Mouse (Mus musculus): ENCODE data around the gene Zmym1. TPM values are rescaled to one million over a fixed set of nuclear protein-coding genes. Genes with fewer than 3 reads are reported as not detected.
A peak's percentile ranks its signal among the peaks of the same experiment; 100 is the strongest.
"Not testable (repeated sequence)": the region's sequence is repeated elsewhere in the genome, so short reads cannot be mapped to it uniquely, and the experiment has no call there.

The Zmym1 gene
- total RNA-seq, 1 experiment from 2014 or later, result 23.1 TPM

DNA sequence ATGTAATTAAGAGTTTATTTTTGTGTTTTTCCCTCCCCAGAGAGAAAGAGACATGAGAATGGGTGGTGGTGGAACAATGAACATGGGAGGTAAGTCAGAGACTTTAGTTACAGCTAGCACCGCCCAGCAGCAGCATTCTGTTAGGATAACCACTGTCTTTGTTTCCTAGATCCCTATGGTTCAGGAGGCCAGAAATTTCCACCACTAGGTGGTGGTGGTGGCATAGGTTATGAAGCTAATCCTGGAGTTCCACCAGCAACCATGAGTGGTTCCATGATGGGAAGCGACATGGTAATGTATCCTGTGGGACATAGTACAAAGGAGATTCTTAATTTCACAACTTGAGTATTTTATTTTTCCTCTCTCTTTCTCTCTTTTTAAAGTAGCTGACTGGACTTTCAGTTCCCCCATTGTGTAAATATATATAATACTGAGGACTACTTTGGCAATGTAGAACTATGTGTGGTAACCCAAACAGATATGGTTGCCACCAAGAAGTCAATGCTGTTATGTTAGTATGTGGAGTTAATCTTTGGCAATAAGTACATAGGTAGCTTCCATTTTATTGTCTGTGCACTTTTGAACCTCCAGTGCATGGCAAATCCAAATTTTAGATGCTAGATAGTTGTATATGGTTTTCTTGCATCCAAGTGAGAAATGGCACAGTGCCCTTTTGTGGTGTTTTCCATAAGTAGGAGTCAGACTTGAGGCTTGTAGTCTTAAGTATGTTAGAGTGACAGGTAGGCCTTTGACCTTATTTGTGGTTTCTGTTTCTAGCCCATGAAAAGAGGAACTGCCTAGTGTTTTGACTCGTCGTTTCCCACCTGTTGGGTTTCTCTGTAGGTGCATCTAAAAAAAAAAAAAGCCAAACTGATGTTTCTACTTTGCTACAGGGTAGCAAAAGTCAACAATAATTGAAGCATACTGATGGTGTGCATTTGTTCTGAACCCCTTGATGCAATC, 33.4 kb downstream of the Zmym1 start:
- ATAC-seq (replicated peaks; ENCODE audit: low read depth, poor library complexity, severe bottlenecking), result peak; percentile 57

DNA sequence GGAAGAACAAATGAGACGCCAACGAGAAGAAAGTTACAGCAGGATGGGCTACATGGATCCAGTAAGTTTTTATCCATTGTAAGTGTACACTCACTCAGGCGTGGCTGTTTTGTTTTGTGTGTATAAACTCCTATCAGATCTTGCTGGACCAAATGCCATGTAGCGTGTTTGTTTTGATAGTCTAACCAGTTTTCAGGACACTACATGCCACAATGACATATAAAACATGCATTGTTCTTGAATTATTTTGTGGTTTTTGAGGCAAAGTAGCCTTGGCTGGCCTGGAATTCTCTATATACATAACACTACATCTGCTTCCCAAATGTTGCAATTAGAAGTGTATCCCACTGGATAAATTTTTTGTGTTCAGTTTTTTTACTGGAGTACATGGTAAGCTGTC, 34.1 kb downstream of the Zmym1 start:
- no peak for ATAC-seq (replicated peaks; ENCODE audit: low read depth, poor library complexity, severe bottlenecking)

DNA sequence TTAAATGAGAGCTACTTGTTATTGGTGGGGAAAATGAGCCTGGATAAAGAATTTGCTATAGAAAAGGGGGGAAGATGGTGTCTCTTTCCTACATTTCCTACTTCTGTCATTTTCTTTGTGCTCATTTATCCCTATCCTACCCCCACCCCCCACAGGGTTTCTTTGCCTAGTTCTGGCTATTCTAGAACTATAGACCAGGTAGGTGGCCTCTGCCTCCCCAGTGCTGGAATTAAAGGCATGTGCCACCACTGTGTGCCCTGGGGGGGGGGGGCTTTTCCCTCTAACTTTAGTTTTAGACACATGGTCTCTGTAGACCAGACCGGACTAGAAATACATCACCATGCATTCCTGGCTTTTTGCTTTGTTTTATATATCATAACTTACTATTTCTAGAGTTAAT, 36.7 kb downstream of the Zmym1 start:
- no peak for ATAC-seq (replicated peaks; ENCODE audit: low read depth, poor library complexity, severe bottlenecking)

DNA sequence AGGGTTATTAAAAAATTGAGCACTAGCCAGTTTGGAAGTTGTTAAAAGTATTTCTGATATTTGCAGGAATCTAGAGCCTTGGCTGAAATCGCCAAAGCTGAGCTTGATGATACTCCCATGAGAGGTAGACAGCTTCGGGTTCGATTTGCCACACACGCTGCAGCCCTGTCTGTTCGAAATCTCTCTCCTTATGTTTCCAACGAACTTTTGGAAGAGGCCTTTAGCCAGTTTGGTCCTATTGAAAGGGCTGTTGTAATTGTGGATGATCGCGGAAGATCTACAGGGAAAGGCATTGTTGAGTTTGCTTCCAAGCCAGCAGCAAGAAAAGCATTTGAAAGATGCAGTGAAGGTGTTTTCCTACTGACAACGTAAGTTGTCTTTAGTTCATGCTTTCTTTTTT, 37.8 kb downstream of the Zmym1 start:
- ATAC-seq (replicated peaks; ENCODE audit: low read depth, poor library complexity, severe bottlenecking), result no peak

DNA sequence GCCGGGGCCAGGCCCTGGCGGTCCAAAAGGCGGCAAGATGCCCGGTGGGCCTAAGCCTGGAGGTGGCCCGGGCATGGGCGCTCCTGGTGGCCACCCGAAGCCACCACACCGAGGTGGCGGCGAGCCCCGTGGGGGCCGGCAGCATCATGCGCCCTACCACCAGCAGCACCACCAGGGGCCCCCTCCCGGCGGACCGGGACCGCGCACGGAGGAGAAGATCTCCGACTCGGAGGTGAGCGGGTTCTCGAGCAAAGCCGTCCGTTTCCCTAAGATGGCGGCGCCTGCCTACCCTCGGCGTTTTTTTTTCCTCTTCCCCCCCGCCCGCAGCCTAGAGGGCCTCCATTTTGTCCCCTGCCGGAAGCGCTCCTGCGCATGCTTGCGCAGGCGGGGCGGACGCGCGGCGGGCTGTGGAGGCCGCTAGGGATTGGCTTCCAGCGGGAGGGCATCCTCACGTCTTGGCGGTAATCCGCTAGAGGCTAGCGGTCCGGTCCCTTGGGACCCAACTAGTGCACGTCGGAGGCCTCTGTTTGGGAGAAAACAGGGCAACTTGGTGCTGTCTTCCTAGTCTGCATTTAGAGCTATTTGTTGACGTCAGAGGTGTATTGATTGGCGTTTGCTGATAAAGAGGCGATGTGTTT, 38.8 kb downstream of the Zmym1 start:
- peak; percentile 62 for ATAC-seq (replicated peaks; ENCODE audit: low read depth, poor library complexity, severe bottlenecking)

DNA sequence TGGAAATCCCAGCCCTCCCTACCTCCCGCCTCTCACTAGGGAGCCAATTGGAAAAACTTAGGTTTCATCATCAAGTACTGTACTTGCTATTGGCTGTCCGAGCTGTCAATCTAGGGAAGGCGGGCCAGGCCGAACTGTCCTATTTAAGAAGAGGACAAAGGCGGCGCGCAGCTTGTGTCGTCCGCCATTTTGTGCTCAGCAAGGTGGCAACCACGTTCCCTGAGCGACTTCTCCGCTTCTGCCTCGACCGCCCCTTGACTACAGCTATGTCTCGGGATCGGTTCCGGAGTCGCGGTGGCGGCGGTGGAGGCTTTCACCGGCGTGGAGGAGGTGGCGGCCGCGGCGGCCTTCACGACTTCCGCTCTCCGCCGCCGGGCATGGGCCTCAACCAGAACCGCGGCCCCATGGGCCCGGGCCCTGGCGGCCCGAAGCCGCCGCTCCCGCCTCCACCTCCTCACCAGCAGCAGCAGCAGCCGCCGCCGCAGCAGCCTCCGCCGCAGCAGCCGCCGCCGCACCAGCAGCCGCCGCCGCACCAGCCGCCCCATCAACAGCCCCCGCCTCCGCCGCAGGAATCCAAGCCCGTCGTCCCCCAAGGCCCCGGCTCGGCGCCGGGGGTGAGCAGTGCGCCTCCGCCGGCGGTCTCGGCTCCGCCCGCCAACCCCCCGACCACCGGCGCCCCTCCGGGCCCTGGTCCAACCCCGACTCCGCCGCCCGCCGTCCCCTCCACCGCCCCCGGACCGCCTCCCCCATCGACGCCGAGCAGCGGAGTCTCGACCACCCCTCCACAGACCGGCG, 39.6 kb downstream of the Zmym1 start, which contains the start of gene Sfpq:
Gene Sfpq, plus strand, starts transcription at position 174 of the 795 bp plus-strand sequence.
- ATAC-seq (replicated peaks; ENCODE audit: low read depth, poor library complexity, severe bottlenecking), result peak; percentile 91

DNA sequence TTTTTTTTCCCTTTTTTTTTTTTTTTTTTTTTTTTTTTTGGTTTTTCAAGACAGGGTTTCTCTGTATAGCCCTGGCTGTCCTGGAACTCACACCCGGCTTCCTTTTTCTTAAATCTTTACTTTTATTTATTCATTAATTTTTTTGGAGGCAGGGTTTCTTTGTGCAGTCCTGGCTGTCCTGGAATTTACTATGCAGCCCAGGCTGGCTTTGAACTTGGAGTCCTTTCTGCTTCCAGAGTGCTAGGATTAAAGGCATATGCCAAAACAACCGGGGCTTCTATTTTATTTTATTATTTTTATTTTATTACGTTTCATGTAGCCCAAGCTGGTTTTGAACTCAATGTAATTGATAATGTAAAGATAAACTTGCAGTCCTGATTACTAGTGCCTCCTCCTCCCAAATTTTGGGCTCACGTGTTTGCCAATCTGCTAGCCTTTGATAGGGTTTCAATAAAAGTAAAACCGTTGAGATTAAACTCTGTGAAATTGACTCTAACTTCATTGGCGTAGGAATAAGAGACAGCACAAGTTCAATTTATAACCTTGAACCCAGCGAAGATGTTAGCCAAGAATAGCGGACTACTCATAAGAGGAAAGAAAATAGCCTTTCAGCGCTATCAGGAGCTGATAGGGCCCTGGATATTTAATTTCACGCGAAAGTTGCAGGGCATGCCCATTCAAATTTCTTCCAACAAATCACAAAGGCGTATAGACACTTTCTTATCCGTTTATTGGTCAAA, 40.4 kb downstream of the Zmym1 start:
- ATAC-seq (replicated peaks; ENCODE audit: low read depth, poor library complexity, severe bottlenecking), result no peak

DNA sequence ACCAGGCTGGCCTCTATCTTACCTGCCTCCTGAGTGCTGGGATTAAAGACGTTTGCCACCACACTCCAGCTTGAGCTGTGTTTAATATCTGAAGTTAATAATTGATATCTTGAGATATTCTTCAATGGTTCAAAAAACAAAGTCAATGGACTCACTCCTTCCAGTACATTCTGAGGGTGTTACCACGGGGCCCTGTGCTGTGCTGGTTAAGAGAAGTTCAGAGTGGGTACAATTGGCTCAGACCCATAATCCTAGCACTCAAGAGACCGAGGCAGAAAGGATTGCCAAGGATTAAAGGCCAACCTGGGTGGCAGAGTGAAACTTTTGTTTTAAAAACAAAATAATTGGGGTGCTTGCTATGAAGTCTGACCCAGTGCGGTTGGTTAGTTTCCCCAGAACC, 44.6 kb downstream of the Zmym1 start:
- ATAC-seq (replicated peaks; ENCODE audit: low read depth, poor library complexity, severe bottlenecking), result no peak

DNA sequence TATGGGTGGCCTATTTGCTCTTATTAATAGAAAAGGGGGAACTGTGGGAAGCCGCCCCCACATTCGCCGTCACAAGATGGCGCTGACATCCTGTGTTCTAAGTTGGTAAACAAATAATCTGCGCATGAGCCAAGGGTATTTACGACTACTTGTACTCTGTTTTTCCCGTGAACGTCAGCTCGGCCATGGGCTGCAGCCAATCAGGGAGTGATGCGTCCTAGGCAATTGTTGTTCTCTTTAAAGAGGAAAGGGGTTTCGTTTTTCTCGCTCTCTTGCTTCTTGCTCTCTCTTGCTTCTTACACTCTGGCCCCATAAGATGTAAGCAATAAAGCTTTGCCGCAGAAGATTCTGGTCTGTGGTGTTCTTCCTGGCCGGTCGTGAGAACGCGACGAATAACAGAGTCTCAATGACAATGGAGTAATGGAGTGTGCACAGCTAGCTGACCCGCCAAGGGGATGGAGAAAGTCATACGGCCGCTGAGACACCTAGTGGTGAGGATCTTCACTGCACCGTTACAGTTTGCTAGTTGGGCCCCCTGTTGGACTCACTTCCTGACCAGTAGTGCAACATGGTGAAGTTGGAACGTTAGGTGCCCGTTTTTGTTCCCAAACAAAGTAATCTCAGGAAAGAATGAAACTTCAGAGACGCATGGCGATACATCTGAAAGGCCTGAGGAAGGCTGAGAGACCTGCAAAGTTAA, 45.5 kb downstream of the Zmym1 start:
- peak; percentile 100 for ATAC-seq (replicated peaks; ENCODE audit: low read depth, poor library complexity, severe bottlenecking)

DNA sequence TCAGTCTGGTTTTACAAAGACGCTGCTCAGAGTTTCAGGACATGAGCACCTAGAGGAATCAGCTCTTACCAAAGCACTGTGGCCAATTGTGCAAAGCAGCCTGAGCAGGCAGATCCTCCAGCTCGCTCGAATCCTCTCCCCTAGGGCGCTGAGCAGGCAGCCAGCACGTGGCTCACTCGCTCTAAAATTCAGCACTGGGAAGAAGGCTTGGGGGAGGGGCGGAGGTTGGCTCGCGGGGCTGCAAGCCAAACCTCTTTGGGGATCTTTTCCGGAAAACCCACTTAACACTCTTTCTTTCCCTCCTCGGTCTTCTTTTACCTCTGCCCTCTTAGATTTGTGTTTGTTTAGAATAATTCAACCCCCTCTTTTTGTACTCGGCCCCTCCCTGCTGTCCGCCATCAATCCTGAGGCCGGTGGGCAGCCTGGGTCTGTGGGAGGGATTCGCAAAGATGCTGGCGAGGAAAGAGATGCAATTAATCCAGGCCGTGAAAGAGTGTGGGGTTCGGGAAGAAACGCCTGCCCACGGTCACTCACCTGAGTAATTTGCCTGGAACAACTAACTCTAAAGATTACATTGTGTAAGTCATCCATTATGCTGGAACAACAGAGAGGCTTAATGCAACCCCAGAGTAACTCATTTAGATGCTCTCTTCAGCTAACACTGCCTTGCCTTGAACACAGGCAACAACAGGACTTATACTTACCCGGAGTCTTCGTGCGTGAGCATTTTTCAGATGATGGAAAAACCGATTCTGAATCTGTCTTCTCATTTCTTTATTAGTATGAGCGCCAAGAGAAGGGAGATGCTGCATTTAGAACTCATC, 55.6 kb downstream of the Zmym1 start:
- ATAC-seq (replicated peaks; ENCODE audit: low read depth, poor library complexity, severe bottlenecking), result peak; percentile 54; the same call in 1 of the 2 replicates

DNA sequence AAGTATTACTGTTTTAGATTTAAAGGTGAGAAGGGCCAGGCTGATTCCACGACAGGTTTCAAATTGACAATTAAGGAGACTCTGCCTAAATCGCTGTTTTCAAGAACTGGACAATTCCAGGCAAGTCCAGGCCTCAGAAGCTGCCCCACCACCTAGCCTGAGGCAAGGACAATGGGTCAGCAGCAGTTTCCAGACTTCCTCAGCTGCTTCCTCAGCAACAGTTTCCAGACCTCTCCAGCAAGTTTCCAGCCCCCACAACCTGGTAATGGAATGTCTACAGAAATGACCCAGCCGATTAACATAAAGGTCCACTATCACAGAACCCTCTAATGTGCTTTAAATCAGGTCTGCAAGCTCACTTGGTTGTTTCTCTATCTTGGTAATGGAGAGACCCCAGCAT, 56.6 kb downstream of the Zmym1 start:
- ATAC-seq (replicated peaks; ENCODE audit: low read depth, poor library complexity, severe bottlenecking), result no peak

DNA sequence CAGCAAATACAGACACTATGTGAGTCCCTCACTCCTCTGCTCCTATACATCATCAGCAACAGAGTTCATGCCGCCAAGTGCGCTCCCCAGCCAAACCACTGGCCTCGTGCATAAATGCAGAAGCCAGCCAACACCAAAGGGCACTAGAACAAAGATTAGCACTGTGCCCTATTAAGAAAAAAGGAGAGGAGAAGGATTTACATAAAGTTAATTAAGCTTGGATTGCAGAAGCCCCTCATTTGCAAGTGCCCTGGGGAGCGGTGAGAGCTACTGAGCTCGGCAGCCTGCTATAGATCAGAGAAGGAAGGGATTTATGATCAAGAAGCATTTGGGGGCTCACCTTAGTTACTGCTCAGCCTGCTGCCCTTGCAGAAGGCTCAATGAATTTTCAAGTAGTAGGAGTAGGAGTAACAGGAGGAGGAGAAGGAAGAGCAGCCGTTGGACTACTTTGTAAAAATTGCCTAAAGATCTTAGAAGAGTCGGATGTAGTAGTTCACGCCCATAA, 60.3 kb downstream of the Zmym1 start:
- no peak for ATAC-seq (replicated peaks; ENCODE audit: low read depth, poor library complexity, severe bottlenecking)

DNA sequence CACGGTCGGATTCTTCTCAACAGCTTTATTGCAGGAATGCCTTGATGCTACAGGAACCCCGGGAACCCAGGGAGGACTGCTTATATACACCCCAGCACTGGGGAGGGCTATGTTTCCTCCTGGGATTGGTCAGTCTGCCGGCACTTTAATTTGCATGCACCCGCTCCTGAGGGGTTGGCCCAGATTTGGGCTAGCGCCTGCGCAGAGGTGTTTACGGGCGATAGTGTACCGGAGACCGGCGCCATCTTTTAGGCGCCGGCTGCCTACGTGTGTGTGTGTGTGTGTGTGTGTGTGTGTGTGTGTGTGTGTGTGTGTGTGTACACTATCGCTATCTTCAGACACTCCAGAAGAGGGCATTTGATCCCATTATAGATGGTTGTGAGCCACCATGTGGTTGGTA, 61.6 kb downstream of the Zmym1 start:
- ATAC-seq (replicated peaks; ENCODE audit: low read depth, poor library complexity, severe bottlenecking), result not testable (repeated sequence)

Other genes starting within 250 kb of the Zmym1 start
- 40.8 and 57.0 TPM in 2 replicates for gene Zmym4, start 93.0 kb downstream of the Zmym1 start, total RNA-seq (2017)
- 1,035 and 1,115 TPM in 2 replicates for gene Sfpq, start 39.8 kb downstream of the Zmym1 start, total RNA-seq (2017)
- gene Zmym6, start 16.2 kb upstream of the Zmym1 start, total RNA-seq (2017), result 20.4 and 25.7 TPM in 2 replicates
- gene Tmem35b, start 62.5 kb upstream of the Zmym1 start, total RNA-seq (2017), result 4.4 and 10.3 TPM in 2 replicates
- not detected in 2 replicates for gene Dlgap3, start 108.1 kb upstream of the Zmym1 start, total RNA-seq (2017)
- gene Smim12, start 182.6 kb upstream of the Zmym1 start, total RNA-seq (2017), result 26.5 and 39.1 TPM in 2 replicates